Mouse (Mus musculus) midbrain, embryonic 16.5 days (tissue): Measurements from ENCODE around the gene Cd59a. TPM values are rescaled to one million over a fixed set of nuclear protein-coding genes. Genes with fewer than 3 reads are reported as not detected.

Source experiments
- ATAC-seq: fragments of 200-750 bp; cut with Nextera tagmentation; 2 replicates; pipeline ENCODE4 v1.8.0; 2017; ENCODE audit warnings: moderate TSS enrichment
- H3K27ac ChIP-seq: fragments of 300-500 bp; sonication (generic); 2 replicates; pipeline ENCODE4 v1.5.1; 2014; ENCODE audit warnings: mild to moderate bottlenecking, low read length, mixed read lengths
- H3K27me3 ChIP-seq: fragments of 300-500 bp; sonication (generic); 2 replicates; pipeline ENCODE4 v1.6.1; 2014; ENCODE audit warnings: low read depth, low read length, mixed read lengths; ENCODE audit not compliant: control insufficient read depth, insufficient read depth
- H3K36me3 ChIP-seq: fragments of 300-500 bp; sonication (generic); 2 replicates; pipeline ENCODE4 v1.6.1; 2014; ENCODE audit warnings: mild to moderate bottlenecking, low read length, moderate library complexity, mixed read lengths; ENCODE audit not compliant: control insufficient read depth, insufficient read depth
- H3K4me1 ChIP-seq: fragments of 300-500 bp; sonication (generic); 2 replicates; pipeline ENCODE4 v1.6.1; 2014; ENCODE audit warnings: mild to moderate bottlenecking, low read length, mixed read lengths; ENCODE audit not compliant: control insufficient read depth, insufficient read depth
- H3K4me2 ChIP-seq: fragments of 300-500 bp; sonication (generic); 2 replicates; pipeline ENCODE4 v1.6.1; 2014; ENCODE audit warnings: mild to moderate bottlenecking, low read length, mixed read lengths
- H3K4me3 ChIP-seq: fragments of 300-500 bp; sonication (generic); 2 replicates; pipeline ENCODE4 v1.5.1; 2014; ENCODE audit warnings: low read depth, mild to moderate bottlenecking, low read length, moderate library complexity, mixed read lengths
- H3K9ac ChIP-seq: fragments of 300-500 bp; sonication (generic); 2 replicates; pipeline ENCODE4 v1.6.1; 2014; ENCODE audit warnings: low read depth, low read length, mixed read lengths
- H3K9me3 ChIP-seq: fragments of 300-500 bp; sonication (generic); replicated peaks from 2 replicates; pipeline ENCODE4 v1.6.1; 2014; ENCODE audit warnings: mild to moderate bottlenecking, low read length, mixed read lengths; ENCODE audit not compliant: control insufficient read depth, poor library complexity, severe bottlenecking
- WGBS: fragments of 180-500 bp; shearing (Covaris S2); extraction: QIAGEN DNeasy Blood & Tissue Kit; methylation state at CpG from one replicate; pipeline ENCODE4 v1.1.7; 2014; 5-methylcytosine and 5-hydroxymethylcytosine counted together
- polyA plus RNA-seq: library from polyadenylated mRNA; unstranded; fragments of >200 nt; fragmentation: Nextera tagmentation; extraction: Ambion mirVana; gene quantifications from 2 replicates; pipeline ENCODE4 v1.2.1, GENCODE M21; 2015

The Cd59a gene
- polyA plus RNA-seq, 1 experiment from 2014 or later, result 11.3 TPM

DNA sequence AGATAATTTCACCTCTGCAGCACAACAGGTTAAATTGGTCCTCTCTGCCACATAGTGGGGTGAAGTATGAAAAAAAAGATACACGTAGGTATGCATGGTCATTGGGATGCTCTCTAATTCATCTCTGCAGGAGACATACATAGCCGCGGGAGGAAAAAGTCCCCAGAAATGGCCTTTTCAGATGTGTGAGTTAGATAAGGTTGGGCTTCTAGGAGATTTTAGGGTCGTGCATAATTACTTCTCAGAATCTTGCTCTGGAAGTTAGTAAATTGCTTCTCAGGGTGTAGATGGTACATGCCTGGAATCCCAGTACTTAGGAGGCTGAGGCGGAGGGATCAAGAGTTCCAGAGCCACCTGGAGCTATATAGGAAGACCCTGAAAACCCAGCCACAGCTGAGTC, 28.5 kb downstream of the Cd59a start:
- no peak overlapping the region for H3K9ac ChIP-seq
- H3K9me3 ChIP-seq, result no peaks in the 10 kb centered on the region
- H3K27ac ChIP-seq, result no peak overlapping the region
- peaks cover 7% of the 10 kb centered on the region; the same call in 1 of the 2 replicates for H3K27me3 ChIP-seq
- 77% methylated on average over 5 of the region's 5 CpGs for WGBS
- H3K4me2 ChIP-seq, result no peak overlapping the region
- H3K4me3 ChIP-seq, result no peak overlapping the region
- no peaks in the 10 kb centered on the region for H3K36me3 ChIP-seq
- H3K4me1 ChIP-seq, result peaks cover 4% of the 10 kb centered on the region; the same call in 1 of the 2 replicates
- no peak for ATAC-seq

DNA sequence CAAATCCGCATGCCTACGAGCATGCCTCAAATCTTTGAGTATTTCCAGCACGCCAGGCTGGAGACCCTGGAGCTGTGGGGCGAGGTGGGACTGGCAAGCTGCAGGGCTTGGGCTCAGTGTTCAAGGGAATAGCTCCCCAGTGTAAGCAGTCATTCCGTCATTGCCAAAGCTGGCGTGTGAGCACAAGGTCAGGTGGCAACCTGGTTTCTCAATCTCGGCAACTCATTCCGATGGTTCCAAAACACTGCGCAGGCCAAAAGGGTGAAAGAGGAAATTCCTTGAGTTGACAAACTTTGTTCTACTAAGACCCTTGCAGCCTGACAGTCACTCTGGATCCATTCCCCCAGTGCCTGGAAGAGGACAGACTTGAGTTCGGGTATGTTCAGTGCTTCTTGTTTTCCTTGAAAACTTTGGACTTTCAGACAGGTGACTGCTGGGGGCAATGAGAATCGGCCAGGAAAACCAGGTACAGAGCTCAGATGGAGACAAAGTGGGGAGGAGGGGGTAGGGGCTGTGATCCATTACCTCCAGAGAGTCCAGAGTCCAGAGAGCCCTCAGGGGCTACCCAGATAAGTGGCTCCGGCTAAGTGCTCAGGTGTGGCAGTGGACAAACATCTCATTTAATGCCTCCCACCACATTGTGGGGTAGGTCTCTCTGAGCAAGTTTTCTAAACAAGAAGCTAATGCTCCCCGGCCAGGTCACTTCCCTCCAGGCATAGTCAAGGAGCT, 33.4 kb downstream of the Cd59a start:
- Histone ChIP-seq H3K36me3 (no peaks in the 10 kb centered on the region), H3K9me3 (no peaks in the 10 kb centered on the region), H3K27ac (no peak overlapping the region), H3K9ac (no peak overlapping the region), H3K27me3 (peaks cover 6% of the 10 kb centered on the region; the same call in 1 of the 2 replicates), H3K4me2 (no peak overlapping the region), H3K4me3 (no peak overlapping the region), H3K4me1 (no peaks in the 10 kb centered on the region)
- ATAC-seq, result no peak
- 87% methylated on average over 13 of the region's 13 CpGs for WGBS

DNA sequence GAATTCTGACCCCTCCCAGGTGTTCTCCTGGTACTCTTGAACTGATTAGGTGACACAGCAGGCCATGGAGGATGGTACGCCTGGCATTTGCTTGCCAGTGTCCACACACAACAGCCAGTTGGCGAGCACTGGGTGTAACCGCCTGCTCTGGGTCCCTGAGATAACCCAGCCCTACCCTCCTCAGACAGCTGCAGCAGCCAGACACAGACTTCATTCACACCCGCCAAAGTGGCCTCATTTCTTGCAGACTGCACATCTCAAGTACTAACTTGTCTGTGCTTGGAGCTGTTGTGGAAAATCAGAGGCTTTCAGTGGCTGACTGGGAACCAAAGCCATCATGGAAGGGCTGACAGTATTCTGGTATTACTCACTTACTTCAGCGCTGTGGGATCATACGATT, 34.6 kb downstream of the Cd59a start:
- Histone ChIP-seq H3K36me3 (no peaks in the 10 kb centered on the region), H3K27ac (no peak overlapping the region), H3K9me3 (no peaks in the 10 kb centered on the region), H3K4me2 (no peak overlapping the region), H3K4me1 (no peaks in the 10 kb centered on the region), H3K4me3 (no peak overlapping the region), H3K9ac (no peak overlapping the region), H3K27me3 (no peaks in the 10 kb centered on the region)
- no peak for ATAC-seq
- 85% methylated on average over 6 of the region's 6 CpGs for WGBS

DNA sequence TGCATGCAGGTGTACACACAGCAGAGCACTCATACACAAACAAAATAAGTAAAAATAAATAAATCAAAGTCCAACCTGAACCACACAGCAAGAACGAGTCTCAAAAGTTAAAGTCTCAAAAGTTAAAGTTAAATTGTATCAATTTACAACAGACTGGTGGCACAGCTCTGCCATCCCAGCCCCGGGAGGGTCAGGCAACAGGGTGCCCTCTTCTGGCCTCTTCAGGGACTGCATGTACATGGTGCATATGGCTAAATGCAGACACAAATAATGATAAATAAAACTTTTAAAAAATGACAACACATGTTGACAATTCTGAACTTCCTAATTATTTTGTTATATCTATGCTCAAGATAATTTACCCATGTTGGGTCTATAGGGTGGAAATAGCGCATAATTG, 35.4 kb downstream of the Cd59a start:
- Histone ChIP-seq H3K27me3 (no peaks in the 10 kb centered on the region), H3K4me1 (no peaks in the 10 kb centered on the region), H3K4me3 (no peak overlapping the region), H3K4me2 (no peak overlapping the region), H3K9me3 (no peaks in the 10 kb centered on the region), H3K36me3 (no peaks in the 10 kb centered on the region), H3K9ac (no peak overlapping the region), H3K27ac (no peak overlapping the region)
- WGBS, result 69% methylated on average over 3 of the region's 3 CpGs
- ATAC-seq, result no peak

DNA sequence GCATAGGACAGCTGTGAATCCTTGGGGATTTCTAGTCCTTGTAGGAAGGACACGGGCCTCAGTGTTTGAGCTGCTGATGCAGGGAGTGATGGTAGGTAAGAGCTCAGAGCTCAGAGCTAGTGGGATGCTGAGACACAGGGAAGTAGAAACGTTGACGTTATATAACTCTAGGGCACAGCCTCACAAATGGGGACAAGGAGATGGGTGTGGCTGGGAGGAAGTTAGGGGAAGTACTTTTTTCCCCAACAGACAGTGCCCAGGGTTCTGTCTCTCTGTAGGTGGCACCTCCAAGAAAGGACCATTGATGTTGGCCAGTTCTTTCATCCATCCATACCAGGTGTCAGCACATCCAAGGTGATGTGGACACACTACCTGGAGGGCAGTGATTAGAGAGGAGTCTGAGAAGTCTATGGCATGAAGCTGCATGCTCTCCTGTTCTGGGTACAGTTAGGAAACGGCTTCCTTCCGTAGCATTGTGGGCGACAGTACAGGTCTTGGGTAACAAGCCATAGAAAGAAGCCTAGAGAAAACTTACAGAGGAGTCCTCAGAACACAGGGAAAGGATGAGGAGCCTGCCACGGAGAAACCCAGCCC, 36.8 kb downstream of the Cd59a start:
- H3K27ac ChIP-seq, result no peak overlapping the region
- no peaks in the 10 kb centered on the region for H3K9me3 ChIP-seq
- WGBS, result 80% methylated on average over 7 of the region's 7 CpGs
- H3K36me3 ChIP-seq, result no peaks in the 10 kb centered on the region
- H3K9ac ChIP-seq, result no peak overlapping the region
- H3K4me3 ChIP-seq, result no peak overlapping the region
- no peaks in the 10 kb centered on the region for H3K4me1 ChIP-seq
- no peaks in the 10 kb centered on the region for H3K27me3 ChIP-seq
- no peak for ATAC-seq
- H3K4me2 ChIP-seq, result no peak overlapping the region

DNA sequence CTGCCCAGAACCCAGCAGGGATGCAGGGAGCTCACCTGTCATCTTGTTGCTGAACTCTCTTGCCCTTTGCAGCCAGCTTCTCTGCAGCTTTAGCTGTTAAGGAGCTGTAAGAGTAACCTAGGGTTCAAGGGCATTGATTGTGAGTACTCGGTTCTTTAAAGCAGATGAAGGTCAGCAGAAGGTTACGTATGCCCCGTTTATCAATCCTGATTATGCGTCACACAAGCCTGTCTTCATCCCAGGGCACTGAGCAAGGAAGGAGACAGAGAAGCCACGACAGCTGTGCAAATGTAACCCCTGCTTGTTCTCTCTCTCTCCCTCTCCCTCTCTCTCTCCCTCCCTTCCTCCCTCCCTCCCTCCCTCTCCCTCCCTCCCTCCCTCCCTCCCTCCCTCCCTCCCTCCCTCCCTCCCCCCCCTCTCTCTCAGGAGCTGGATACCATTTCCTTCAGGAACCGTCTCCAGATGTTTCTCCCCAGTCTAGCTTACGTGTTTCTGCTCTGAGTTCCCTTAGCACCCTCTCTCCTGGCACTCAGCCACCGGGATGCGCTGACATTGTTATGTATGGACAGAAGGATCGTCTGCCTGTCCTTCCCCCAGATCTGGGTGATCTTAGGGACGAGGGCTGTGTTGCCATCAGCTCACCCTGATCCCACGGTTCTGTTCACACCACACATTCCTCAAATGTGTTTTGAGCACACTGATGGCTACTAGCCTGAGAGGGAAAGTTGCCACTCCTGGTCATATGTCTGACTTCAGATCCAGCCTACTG, 37.6 kb downstream of the Cd59a start:
- Histone ChIP-seq H3K27me3 (no peaks in the 10 kb centered on the region), H3K4me3 (no peak overlapping the region), H3K9ac (no peak overlapping the region), H3K4me1 (no peaks in the 10 kb centered on the region), H3K27ac (no peak overlapping the region), H3K9me3 (no peaks in the 10 kb centered on the region), H3K4me2 (no peak overlapping the region), H3K36me3 (no peaks in the 10 kb centered on the region)
- 44% methylated on average over 12 of the region's 12 CpGs for WGBS
- no peak for ATAC-seq

DNA sequence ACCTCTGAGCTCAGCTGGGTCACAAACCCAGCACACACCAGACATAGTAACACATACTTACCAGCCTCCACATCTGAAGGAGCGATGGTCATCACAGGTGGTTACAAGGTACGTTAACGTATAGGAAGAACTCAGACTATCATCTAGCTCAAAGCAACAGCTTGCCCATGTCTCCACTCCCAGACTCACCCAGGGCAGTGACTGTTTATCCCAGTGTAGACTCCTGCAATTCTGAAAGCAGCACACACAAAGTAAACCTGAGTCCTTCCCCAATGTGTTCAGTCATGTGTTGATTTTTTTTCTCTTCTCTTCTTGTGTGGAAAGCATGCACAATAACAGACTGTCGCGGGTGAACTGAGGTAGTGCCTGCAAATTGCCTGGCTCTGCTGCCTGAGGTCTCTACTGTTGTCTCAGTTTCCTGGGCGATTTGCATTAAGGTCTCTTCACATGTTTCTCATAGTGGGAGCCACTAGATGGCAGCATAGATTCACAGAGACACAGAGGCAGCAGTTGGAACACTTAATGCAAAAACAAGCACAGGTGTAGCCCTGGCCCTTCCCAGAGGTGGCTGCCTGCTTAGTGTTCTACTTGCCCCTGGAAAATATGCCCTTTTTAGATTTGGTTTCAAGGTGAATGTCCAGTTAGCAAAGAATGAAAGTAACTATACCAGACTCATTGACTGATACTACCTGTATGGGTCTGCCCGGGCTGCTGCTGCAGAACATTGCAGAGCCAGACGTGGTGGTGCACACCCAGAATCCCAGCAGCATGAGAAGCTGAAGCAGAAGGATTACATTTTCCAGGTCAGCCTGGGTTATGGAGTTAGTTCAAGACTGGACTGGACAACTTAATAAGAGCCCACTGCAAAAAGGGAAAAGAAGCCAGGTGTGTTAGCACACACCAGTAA, 38.8 kb downstream of the Cd59a start:
- no peaks in the 10 kb centered on the region for H3K36me3 ChIP-seq
- no peaks in the 10 kb centered on the region for H3K4me1 ChIP-seq
- ATAC-seq, result peak; percentile 86
- H3K9me3 ChIP-seq, result no peaks in the 10 kb centered on the region
- H3K27me3 ChIP-seq, result no peaks in the 10 kb centered on the region
- H3K4me3 ChIP-seq, result no peak overlapping the region
- no peak overlapping the region for H3K4me2 ChIP-seq
- no peak overlapping the region for H3K9ac ChIP-seq
- H3K27ac ChIP-seq, result no peak overlapping the region
- 48% methylated on average over 8 of the region's 8 CpGs for WGBS

DNA sequence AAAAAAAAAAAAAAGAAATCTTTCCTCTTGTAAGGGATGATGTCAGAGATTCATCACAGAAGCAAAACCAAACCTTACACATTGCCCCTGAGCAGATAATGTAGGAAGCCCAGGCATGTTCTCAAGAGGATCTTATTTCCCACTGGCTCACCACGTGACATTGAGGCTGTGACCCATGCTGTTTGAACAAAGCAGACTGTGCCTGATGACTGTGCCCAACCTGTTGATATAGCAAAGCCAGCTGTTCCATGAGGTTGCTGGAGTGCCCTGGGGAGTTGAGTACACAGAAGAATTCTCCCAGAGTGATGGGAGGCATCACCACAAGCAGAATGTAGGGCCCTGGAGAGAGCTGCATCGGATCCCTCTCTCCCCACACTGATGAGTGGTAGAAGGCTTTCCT, 40.3 kb downstream of the Cd59a start:
- ATAC-seq, result no peak
- WGBS, result 69% methylated on average over 2 of the region's 2 CpGs
- no peaks in the 10 kb centered on the region for H3K9me3 ChIP-seq
- no peak overlapping the region for H3K4me3 ChIP-seq
- no peak overlapping the region for H3K4me2 ChIP-seq
- no peaks in the 10 kb centered on the region for H3K36me3 ChIP-seq
- H3K27ac ChIP-seq, result no peak overlapping the region
- H3K9ac ChIP-seq, result no peak overlapping the region
- no peaks in the 10 kb centered on the region for H3K27me3 ChIP-seq
- H3K4me1 ChIP-seq, result no peaks in the 10 kb centered on the region
